Mouse (Mus musculus): ENCODE data around the gene Zfp174. TPM values are rescaled to one million over a fixed set of nuclear protein-coding genes. Genes with fewer than 3 reads are reported as not detected.
"Not testable (repeated sequence)": the region's sequence is repeated elsewhere in the genome, so short reads cannot be mapped to it uniquely, and the experiment has no call there.

The Zfp174 gene
- 1.7 and 2.0 TPM in 2 replicates for polyA plus RNA-seq (2012; rRNA removed)

DNA sequence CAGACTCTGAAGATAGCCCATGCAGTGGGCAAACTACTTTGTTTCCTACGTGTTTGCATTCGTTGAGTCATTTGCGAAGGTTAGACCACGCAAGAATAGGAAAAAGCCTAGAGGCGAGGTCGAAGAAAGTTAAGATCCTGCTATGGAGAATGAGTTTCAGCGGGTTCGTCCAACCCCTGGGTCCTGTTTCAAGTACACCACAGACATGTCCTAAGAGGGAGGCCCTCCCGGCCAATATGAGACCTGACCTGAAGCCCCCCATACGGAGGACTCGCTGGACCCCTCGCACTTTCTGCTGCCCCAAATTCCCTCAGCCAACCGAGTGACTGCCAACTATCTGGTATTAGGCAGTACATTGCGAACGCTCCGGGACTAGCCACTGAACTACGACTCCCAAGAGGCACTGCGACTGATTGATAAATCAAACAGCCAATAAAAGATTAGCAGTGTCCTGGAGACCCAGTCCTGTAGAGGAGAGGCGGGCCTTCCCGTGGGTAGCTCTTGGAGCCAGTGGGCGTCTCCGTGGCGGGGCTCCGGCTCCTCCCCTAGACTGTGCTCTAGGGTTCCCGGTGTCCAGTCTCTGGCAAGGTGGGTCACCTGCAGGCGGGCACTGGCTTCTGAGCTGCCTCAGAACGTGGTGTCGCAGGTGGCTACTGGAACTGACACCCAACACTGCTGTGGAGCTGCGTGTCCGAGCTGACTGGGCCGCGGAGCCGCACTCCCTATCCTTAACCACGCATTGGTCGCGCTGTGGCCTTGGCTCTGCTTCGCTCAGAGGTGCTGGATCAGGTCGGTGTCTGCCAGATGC lies at the start of gene Zfp174:
TSS of gene Zfp174 (plus strand) at position 558 of the 808 bp plus-strand sequence.
- DNase-seq (ENCODE audit: low read depth): peak; percentile 77

DNA sequence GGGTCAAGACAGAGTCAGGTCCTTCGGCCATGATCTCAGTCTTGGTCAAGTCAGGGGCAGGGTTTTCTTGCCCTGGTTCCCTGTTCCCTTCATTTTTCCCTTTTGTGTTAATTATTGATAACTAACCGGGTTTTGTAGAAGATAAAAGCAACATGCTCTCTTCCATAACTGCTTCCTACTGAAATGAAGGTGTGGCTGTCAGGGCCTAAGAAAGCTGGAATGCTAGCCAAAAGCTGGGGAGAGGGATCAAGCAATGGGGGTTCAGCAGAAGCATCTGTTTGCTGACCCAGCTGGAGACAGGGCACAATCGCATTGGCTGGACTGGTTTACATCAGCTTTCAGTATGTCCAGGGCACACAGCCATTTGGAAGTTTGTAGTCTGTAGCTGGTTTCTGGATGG lies 38.9 kb upstream of the Zfp174 start:
- DNase-seq (ENCODE audit: low read depth): no peak

DNA sequence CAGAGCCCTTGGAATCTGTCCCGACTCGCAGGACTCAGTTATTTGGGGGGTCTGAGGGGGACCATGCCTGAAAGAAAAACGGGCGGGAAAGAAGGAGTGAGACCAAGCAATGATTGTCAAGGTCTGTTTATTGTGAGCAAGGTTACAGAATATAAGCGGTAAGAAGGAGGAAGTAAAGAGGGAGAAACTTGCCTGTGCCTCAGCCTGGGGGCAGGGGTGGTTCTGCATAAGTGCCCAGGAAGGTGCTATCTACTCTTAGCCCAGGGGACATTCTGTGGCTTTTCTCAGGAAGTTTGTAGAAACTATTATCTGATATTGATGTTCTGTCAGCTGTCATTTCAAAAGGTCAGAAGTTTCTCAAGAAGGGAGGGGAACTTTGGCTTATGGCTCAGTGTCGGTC lies 32.4 kb upstream of the Zfp174 start:
- not testable (repeated sequence) for DNase-seq (ENCODE audit: low read depth)

DNA sequence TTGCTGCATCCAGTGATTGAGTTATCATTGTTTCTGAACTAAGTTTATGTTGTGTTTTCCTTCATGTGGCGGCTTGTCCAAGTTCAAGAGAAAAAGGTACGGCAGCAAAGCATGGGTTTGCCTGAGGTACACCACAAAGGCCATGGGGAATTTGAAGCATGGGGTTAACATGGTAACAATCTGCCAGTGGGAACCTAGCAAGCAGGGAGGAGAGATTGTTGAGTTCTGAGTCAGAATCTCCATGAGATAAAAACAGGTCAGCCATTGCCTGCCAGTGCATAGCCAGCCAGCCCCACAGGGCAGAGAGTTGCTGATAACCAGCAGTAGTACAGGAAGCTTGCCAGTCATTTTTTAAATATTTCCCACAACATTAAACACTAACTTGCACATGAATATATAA lies 26.9 kb upstream of the Zfp174 start:
- no peak for DNase-seq (ENCODE audit: low read depth)

DNA sequence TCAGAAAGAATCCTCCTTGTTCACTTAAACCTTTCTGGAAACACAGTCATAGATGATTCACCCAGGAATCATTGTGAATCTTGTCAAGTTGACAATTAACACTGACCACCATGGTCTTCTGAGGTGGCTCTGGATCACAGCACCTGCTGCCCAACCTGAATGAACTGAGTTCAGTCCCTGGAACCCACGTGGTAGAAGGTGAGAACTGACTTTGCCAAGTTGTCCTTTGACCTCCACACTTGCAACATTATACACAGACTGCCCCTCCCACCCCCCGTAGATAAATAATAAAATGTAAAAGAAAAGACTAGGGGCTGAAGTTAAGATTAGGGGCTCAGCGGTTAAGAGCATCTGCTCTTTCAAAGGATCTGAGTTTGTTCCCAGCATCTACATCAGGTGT lies 19.0 kb upstream of the Zfp174 start:
- DNase-seq (ENCODE audit: low read depth): no peak

DNA sequence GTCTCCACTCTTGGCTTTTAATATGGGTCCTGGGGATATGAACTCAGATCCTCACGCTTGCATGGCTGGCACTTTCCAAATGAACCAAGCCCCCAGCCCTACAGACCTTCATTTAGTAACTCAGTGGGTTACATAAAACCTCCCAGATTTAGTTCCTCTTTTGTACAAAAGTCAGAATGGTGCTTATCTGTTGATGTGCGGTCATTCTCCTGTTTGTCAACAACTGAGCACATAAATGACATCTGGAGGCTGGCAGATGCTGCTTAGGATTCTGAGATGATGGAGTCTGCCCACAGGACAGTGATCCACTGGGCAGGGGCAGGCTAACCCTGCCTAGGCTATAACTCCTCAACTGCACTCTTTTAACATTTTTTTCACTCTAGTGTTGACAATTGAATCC lies 17.3 kb upstream of the Zfp174 start:
- DNase-seq (ENCODE audit: low read depth): no peak

DNA sequence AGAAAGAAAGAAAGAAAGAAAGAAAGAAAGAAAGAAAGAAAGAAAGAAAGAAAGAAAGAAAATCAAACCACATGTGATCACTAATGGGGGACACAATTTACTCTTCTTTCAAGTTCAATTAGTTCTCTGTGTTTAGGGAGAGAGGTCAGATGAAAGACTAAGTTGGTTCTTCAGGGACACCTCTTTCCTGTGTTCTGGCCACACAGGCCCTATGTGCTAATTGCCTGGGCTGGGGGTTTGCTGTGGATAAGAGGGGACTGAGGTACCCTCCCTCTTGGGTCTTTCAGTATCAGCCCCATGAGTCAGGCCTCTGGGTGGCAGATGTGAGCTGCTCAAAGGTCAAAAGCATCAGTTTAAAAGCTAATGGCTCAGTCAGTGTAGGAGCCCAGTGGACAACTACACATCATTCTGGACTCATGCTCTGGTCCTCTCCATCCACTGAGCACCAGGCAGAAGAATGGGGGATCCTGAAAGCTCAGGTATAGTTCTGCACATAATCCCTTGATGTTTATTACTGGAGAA lies 16.4 kb upstream of the Zfp174 start, which contains the start of gene Olfr15:
TSS of gene Olfr15 (plus strand) at position 291 of the 522 bp plus-strand sequence.
- no peak for DNase-seq (ENCODE audit: low read depth)

DNA sequence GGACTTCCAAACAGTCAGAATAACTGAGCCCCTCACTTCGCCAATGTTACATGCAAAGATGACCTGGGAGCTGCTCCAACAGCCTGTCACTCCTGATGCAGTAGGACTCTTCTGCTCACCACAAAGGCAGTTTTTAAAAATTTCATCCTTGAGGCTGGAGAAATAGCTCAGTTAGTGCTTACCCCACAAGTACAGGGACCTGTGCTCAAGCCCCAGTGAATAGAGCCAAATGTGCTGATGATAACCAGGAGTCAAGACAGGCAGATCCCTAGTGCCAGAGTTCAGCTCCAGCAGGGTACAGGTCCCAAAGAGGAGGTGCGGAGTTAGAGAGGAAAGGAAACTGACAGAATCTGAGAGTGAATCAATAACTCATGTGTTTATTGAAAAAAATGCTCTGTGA lies 11.6 kb upstream of the Zfp174 start:
- DNase-seq (ENCODE audit: low read depth): no peak

DNA sequence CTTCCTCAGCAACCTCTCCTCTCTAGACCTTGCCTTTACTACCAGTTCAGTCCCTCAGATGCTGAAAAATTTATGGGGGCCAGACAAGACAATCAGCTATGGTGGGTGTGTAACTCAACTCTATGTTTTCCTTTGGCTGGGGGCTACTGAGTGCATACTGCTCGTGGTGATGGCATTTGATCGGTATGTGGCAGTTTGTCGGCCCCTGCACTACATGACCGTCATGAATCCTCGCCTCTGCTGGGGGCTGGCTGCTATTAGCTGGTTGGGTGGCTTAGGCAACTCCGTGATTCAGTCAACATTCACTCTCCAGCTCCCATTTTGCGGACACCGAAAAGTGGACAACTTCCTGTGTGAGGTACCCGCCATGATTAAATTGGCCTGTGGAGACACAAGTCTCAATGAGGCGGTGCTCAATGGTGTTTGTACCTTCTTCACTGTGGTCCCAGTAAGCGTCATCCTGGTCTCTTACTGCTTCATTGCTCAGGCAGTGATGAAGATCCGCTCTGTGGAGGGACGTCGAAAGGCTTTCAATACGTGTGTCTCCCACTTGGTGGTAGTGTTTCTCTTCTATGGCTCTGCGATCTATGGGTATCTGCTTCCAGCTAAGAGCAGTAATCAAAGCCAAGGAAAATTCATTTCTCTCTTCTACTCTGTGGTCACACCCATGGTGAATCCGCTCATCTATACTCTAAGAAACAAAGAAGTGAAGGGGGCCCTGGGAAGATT lies 7.7 kb upstream of the Zfp174 start:
- DNase-seq (ENCODE audit: low read depth): no peak

DNA sequence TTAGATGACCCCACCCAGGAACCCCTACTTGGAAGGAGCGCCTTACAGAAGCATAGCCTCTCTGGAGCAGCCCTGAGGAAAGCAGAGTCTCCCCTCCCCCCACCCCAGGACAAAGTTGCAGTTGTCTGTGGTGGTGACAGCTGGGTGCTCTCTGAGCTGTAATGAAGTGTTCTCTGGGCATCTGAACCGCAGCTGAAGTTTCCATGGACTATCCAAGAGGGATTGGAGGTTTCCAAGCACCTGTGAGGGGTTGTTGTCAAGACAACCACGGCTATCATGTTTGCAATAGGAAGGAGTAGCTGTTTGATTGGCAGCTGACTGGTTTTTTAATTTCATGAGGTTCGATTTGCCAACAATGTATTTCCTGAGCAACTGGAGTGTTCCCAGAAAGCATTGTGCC lies 4.1 kb upstream of the Zfp174 start:
- DNase-seq (ENCODE audit: low read depth): no peak

DNA sequence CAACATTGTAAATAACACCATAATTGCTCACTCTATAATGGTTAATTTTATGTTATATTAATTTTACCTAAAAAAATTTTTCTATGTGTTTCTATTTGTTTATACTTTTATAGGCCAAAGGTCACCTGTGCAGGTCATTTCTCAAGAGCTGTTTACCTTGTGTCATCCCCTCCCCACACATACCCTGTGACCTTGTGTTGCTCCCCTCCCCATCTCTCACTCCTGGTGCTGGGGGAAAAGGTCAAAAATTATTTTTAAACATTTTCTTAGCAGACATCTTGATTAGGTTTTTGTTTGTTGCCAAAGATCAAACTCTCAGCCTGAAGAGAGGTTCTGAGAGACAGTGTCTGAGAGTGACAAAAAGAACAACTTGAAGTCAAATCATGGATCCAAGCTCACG lies 3.3 kb upstream of the Zfp174 start:
- DNase-seq (ENCODE audit: low read depth): no peak

DNA sequence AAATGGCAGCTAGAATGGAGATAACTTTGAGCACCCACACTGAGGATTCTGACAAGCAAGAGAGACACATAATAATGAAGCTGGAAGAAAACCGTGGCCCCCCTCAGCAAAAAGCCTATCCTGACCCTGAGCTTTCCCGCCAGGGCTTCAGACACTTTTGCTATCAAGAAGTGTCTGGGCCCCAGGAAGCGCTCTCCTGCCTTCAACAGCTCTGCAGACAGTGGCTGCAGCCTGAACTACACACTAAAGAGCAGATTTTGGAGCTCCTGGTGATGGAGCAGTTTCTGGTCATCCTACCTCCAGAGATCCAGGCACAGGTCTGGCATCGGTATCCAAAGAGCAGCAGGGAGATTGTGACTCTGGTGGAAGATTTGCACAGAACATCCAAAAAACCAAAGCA lies 803 bp downstream of the Zfp174 start:
- DNase-seq (ENCODE audit: low read depth): no peak

DNA sequence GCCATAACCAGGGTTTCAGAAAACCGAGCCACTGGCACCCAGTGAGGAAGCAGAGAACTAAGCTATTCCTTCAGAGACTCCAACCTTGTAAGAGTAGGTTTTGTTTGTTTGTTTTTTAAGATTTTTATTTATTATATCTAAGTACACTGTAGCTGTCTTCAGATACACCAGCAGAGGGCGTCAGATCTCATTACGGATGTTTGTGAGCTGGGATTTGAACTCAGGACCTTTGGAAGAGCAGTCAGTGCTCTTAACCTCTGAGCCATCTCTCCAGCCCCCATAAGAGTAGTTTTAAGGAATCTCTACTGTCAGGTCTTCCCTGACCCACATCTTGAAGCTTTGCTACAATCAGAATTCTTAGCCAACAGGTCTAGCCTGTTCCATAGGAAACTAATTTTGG lies 1.3 kb downstream of the Zfp174 start:
- no peak for DNase-seq (ENCODE audit: low read depth)

DNA sequence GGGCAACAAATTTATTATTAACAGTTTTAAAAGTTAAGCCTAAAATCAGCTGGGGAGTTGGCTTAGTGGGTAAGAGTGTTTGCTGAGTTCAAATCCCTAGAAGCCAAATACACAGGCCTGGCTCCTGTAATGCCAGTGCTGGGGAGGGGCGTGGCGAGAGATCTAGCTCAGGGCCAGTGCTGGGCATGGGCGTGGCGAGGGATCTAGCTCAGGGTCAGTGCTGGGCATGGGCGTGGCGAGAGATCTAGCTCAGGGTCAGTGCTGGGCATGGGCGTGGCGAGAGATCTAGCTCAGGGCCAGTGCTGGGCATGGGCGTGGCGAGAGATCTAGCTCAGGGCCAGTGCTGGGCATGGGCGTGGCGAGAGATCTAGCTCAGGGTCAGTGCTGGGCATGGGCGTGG lies 4.2 kb downstream of the Zfp174 start:
- DNase-seq (ENCODE audit: low read depth): not testable (repeated sequence)

DNA sequence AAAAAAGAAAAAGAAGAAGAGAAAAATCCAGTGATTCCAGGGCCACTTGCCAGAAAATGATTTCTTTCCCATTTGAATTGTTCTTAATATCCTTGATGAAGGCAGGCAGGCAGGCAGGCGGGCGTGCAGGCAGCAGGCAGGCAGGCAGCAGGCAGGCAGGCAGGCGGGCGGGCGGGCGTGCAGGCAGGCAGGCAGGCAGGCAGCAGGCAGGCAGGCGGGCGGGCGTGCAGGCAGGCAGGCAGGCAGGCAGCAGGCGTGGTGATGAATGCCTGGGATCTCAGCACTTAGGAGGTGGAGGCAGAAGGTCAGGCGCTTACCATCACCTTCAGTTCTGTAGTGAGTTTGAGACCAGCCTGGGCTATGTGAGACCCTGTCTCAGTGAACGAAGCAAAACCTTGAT lies 5.5 kb downstream of the Zfp174 start:
- no peak for DNase-seq (ENCODE audit: low read depth)

DNA sequence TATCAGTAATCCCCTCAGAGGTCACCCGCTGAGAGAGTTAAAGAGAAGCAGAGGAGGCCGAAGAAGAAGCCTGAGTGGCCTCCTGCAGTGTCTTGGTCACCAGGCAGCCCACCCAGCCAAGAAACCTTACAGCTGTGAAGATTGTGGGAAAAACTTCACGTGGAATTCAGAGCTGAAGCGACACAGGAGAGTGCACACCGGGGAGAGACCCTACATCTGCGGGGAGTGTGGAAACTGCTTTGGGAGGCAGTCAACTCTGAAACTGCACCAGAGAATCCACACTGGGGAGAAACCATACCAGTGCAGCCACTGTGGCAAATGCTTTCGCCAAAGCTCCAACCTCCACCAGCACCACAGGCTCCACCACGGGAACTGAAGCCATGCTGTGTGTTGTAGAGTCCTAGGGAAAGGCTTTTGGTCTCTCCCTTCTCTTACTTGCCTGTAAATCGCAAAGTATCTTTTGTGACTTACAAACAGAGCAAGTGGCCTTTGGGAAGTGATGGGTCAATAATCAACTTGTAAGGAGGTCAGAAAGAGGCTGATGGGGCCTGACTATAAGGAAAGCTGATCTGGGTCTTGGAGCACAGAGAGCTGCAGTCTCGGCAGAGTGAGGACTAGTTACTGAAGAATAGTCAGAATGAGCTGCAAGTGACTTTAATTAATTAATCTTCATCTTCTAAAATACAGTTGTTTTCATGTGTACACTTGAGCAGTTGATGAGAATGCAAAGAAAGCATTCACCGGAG lies 7.5 kb downstream of the Zfp174 start:
- DNase-seq (ENCODE audit: low read depth): no peak

DNA sequence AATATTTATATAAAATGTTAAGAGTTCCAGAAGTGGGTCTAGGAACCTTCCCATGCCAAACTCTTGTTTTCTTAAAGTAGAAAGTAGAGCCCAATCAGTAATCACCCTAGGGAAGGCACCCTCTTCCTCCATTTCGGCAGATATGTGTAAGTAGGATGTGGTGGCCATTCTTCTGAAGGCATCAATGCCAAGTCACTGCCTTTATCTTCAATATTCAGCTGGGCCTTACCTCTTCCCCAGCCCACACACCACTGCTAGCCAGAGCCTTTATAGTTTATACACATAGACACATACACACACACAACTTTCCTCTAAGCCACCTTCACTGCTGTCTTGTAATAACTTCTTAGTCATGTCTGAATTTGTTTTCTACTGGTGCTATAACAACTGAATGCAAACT lies 8.7 kb downstream of the Zfp174 start:
- no peak for DNase-seq (ENCODE audit: low read depth)

DNA sequence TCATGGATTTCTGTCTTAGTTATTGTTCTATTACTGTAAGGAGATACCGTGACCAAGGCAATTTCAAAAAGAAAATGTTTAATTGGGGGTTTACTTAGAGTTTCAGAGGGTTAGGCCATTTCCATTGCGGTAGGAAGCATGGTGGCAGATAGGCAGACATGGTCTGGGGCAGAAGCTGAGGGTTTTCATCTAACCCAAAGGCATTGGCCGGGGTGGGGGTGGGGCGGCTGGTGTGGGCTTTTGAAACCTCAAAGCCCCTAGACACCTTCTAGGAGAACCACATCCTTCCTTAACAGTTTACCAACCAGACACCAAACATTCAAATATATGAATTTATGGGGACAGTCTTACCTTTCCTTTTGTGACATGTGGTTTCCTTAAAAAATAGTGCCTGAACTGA lies 12.2 kb downstream of the Zfp174 start:
- no peak for DNase-seq (ENCODE audit: low read depth)

DNA sequence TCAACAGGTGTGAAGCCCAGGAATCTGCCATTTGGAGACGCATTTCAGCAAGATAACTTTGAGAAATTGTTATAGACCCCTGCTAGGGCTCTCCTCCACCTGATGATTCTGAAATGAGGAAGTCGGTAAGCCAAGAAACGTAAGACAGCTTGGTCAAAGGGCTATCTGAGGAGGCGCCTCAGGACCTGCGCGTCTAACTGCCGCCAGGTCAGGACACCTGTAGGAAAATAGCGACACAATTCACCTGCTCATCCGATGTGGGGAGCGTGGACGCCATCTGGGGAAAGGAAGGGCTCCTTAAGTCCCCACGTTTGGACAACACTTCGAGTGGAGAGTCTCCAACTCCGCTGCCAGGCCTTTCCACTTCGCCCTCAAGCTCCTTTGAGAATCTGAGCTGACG lies 24.7 kb downstream of the Zfp174 start:
- no peak for DNase-seq (ENCODE audit: low read depth)

DNA sequence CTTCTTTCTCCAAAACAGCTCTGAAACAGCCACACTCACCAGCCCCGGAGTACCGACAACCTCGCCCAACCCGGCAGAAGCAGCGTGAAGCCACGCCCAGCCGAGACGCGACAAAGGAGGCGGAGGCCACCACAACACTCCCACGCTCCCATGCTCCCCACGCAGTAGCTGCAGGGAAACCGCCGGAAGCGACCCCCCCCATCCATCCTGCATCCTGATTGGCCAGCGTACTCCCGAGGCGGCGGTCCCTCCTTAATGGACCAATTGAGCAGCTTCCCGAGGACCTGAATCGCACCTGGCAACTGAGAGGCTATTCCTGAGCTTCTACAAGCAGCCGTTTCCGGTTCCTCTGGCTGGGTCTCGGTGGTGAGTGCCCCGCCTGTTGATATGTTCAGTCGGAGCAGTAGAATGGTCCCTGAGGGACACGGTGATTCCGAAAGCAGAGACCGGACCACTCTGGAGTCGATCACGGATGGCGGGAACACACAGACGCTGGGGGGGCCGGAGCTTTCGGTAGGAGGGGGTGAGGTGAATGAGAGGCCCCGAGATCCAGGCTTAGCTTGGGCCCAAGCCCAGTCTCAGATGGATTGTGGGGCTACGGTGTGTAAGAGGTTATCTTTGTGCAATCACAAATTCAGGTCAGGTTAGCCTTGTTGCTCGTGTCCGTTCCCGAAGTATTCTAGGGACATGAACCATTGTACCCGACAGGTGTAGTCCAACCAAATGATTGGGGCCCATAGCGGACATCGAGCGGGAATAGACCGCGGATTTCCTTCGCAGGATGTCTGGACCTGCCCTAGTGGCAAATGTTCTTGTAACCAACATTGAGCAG lies 25.4 kb downstream of the Zfp174 start, which contains the start of gene Naa60:
TSS of gene Naa60 (plus strand) at position 160 of the 832 bp plus-strand sequence.
- DNase-seq (ENCODE audit: low read depth): no peak

DNA sequence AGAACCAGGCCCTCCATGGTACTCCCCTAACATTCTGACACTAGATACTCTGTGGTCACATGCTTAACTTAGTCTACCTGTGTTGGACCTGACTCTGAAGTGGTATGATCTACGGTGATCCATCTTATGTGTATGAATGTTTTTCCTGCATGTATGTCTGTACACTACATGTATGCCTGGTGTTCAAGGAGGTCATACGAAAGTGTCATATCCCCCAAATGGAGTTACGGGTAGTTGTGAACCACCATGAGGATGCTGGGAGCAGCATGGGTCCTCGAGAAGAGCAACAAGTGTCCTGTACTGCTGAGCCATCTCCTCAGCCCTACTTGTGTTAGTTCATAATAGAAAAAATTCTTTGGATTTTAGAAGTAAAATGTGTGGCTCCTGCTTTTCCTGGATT lies 29.3 kb downstream of the Zfp174 start:
- DNase-seq (ENCODE audit: low read depth): no peak

All from gonadal fat pad, adult 2 months (tissue).